Mouse (Mus musculus): ENCODE data around the gene Olfr10. TPM values are rescaled to one million over a fixed set of nuclear protein-coding genes. Genes with fewer than 3 reads are reported as not detected.
"Not testable (repeated sequence)": the region's sequence is repeated elsewhere in the genome, so short reads cannot be mapped to it uniquely, and the experiment has no call there.

Gene Olfr10
- polyA plus RNA-seq, 1 experiment: not detected

- H3K36me3 ChIP-seq (ENCODE audit: control insufficient read depth, insufficient read depth, low read length): no peaks in the 10 kb centered on the region
- no peak for DNase-seq (ENCODE audit: low read depth in 1 of 2, low spot score in 2 of 2)
- 87% methylated on average over 4 of the region's 4 CpGs for WGBS
- H3K4me3 ChIP-seq (ENCODE audit: extremely low read depth, insufficient read depth, insufficient read length): no peak overlapping the region
- no peak overlapping the region for H3K27ac ChIP-seq (ENCODE audit: insufficient read depth, low read length)
- no peaks in the 10 kb centered on the region for H3K27me3 ChIP-seq (ENCODE audit: control insufficient read depth, insufficient read depth, low read length)
- H3K4me1 ChIP-seq (ENCODE audit: control insufficient read depth, insufficient read depth, insufficient read length): no peaks in the 10 kb centered on the region
- TF ChIP-seq CTCF (IDR thresholded peaks at IDR 0.05; ENCODE audit: extremely low read depth, insufficient read depth, insufficient read length, insufficient replicate concordance) (no peak), POLR2A (IDR thresholded peaks at IDR 0.05; ENCODE audit: low read depth, low read length) (no peak)
Measured at GRCm38 (mm10) chr11:49270368-49270767, 34.2 kb upstream of the Olfr10 start.

GRCm38 (mm10) chr11:49271334-49271733, 33.2 kb upstream of the Olfr10 start:
- Histone ChIP-seq H3K36me3 (ENCODE audit: control insufficient read depth, insufficient read depth, low read length) (no peaks in the 10 kb centered on the region), H3K27me3 (ENCODE audit: control insufficient read depth, insufficient read depth, low read length) (no peaks in the 10 kb centered on the region), H3K4me1 (ENCODE audit: control insufficient read depth, insufficient read depth, insufficient read length) (no peaks in the 10 kb centered on the region), H3K27ac (ENCODE audit: insufficient read depth, low read length) (no peak overlapping the region), H3K4me3 (ENCODE audit: extremely low read depth, insufficient read depth, insufficient read length) (no peak overlapping the region)
- TF ChIP-seq CTCF (IDR thresholded peaks at IDR 0.05; ENCODE audit: extremely low read depth, insufficient read depth, insufficient read length, insufficient replicate concordance) (peak; percentile 39; the same call in 1 of the 2 replicates), POLR2A (IDR thresholded peaks at IDR 0.05; ENCODE audit: low read depth, low read length) (no peak)
- 34% methylated on average over 7 of the region's 7 CpGs for WGBS
- peak; percentile 38 to 43 for DNase-seq (ENCODE audit: low read depth in 1 of 2, low spot score in 2 of 2)

- DNase-seq (ENCODE audit: low read depth in 1 of 2, low spot score in 2 of 2): no peak
- Histone ChIP-seq H3K27ac (ENCODE audit: insufficient read depth, low read length) (no peak overlapping the region), H3K4me3 (ENCODE audit: extremely low read depth, insufficient read depth, insufficient read length) (no peak overlapping the region), H3K4me1 (ENCODE audit: control insufficient read depth, insufficient read depth, insufficient read length) (no peaks in the 10 kb centered on the region), H3K36me3 (ENCODE audit: control insufficient read depth, insufficient read depth, low read length) (no peaks in the 10 kb centered on the region), H3K27me3 (ENCODE audit: control insufficient read depth, insufficient read depth, low read length) (no peaks in the 10 kb centered on the region)
- TF ChIP-seq CTCF (IDR thresholded peaks at IDR 0.05; ENCODE audit: extremely low read depth, insufficient read depth, insufficient read length, insufficient replicate concordance) (no peak), POLR2A (IDR thresholded peaks at IDR 0.05; ENCODE audit: low read depth, low read length) (no peak)
- WGBS: 91% methylated on average over 11 of the region's 11 CpGs
Measured at GRCm38 (mm10) chr11:49273834-49274519, 30.6 kb upstream of the Olfr10 start.

GRCm38 (mm10) chr11:49278222-49278621, 26.3 kb upstream of the Olfr10 start, which contains the start of gene Olfr1393:
Olfr1393 (plus strand) TSS chr11:49278304.
- H3K27ac ChIP-seq (ENCODE audit: insufficient read depth, low read length): no peak within 1 kb of the TSS
- DNase-seq (ENCODE audit: low read depth in 1 of 2, low spot score in 2 of 2): no peak
- WGBS: 83% methylated on average over 3 of the region's 3 CpGs
- no peaks in the 10 kb centered on the region for H3K36me3 ChIP-seq (ENCODE audit: control insufficient read depth, insufficient read depth, low read length)
- H3K4me1 ChIP-seq (ENCODE audit: control insufficient read depth, insufficient read depth, insufficient read length): no peaks in the 10 kb centered on the region
- no peaks in the 10 kb centered on the region for H3K27me3 ChIP-seq (ENCODE audit: control insufficient read depth, insufficient read depth, low read length)
- H3K4me3 ChIP-seq (ENCODE audit: extremely low read depth, insufficient read depth, insufficient read length): no peak within 1 kb of the TSS
- no peak for TF ChIP-seq POLR2A (IDR thresholded peaks at IDR 0.05; ENCODE audit: low read depth, low read length)
- no peak for TF ChIP-seq CTCF (IDR thresholded peaks at IDR 0.05; ENCODE audit: extremely low read depth, insufficient read depth, insufficient read length, insufficient replicate concordance)

GRCm38 (mm10) chr11:49284982-49285381, 19.6 kb upstream of the Olfr10 start, which contains the start of gene Olfr1392:
Olfr1392 (plus strand) TSS chr11:49285282.
- not testable (repeated sequence) for DNase-seq (ENCODE audit: low read depth in 1 of 2, low spot score in 2 of 2); H3K4me3 ChIP-seq (ENCODE audit: extremely low read depth, insufficient read depth, insufficient read length); H3K27me3 ChIP-seq (ENCODE audit: control insufficient read depth, insufficient read depth, low read length); H3K27ac ChIP-seq (ENCODE audit: insufficient read depth, low read length); H3K4me1 ChIP-seq (ENCODE audit: control insufficient read depth, insufficient read depth, insufficient read length); H3K36me3 ChIP-seq (ENCODE audit: control insufficient read depth, insufficient read depth, low read length)
- 32% methylated on average over 1 of the region's 1 CpGs for WGBS

- no peak for DNase-seq (ENCODE audit: low read depth in 1 of 2, low spot score in 2 of 2)
- Histone ChIP-seq H3K4me1 (ENCODE audit: control insufficient read depth, insufficient read depth, insufficient read length) (no peaks in the 10 kb centered on the region), H3K27me3 (ENCODE audit: control insufficient read depth, insufficient read depth, low read length) (no peaks in the 10 kb centered on the region), H3K27ac (ENCODE audit: insufficient read depth, low read length) (no peak overlapping the region), H3K4me3 (ENCODE audit: extremely low read depth, insufficient read depth, insufficient read length) (no peak overlapping the region), H3K36me3 (ENCODE audit: control insufficient read depth, insufficient read depth, low read length) (no peaks in the 10 kb centered on the region)
- TF ChIP-seq POLR2A (IDR thresholded peaks at IDR 0.05; ENCODE audit: low read depth, low read length): no peak
- TF ChIP-seq CTCF (IDR thresholded peaks at IDR 0.05; ENCODE audit: extremely low read depth, insufficient read depth, insufficient read length, insufficient replicate concordance): no peak
- 85% methylated on average over 2 of the region's 2 CpGs for WGBS
Measured at GRCm38 (mm10) chr11:49287251-49287650, 17.3 kb upstream of the Olfr10 start.

- 89% methylated on average over 3 of the region's 3 CpGs for WGBS
- Histone ChIP-seq H3K4me1 (ENCODE audit: control insufficient read depth, insufficient read depth, insufficient read length) (no peaks in the 10 kb centered on the region), H3K27ac (ENCODE audit: insufficient read depth, low read length) (no peak overlapping the region), H3K4me3 (ENCODE audit: extremely low read depth, insufficient read depth, insufficient read length) (no peak overlapping the region; the same call in 1 of the 2 replicates), H3K27me3 (ENCODE audit: control insufficient read depth, insufficient read depth, low read length) (no peaks in the 10 kb centered on the region), H3K36me3 (ENCODE audit: control insufficient read depth, insufficient read depth, low read length) (no peaks in the 10 kb centered on the region)
- TF ChIP-seq POLR2A (IDR thresholded peaks at IDR 0.05; ENCODE audit: low read depth, low read length): no peak
- no peak for DNase-seq (ENCODE audit: low read depth in 1 of 2, low spot score in 2 of 2)
Measured at GRCm38 (mm10) chr11:49292777-49293176, 11.8 kb upstream of the Olfr10 start.

- H3K36me3 ChIP-seq (ENCODE audit: control insufficient read depth, insufficient read depth, low read length); H3K4me1 ChIP-seq (ENCODE audit: control insufficient read depth, insufficient read depth, insufficient read length); DNase-seq (ENCODE audit: low read depth in 1 of 2, low spot score in 2 of 2); H3K27ac ChIP-seq (ENCODE audit: insufficient read depth, low read length); H3K4me3 ChIP-seq (ENCODE audit: extremely low read depth, insufficient read depth, insufficient read length); H3K27me3 ChIP-seq (ENCODE audit: control insufficient read depth, insufficient read depth, low read length): not testable (repeated sequence)
- WGBS: 67% methylated on average over 5 of the region's 5 CpGs
Measured at GRCm38 (mm10) chr11:49308547-49308946, 4.0 kb downstream of the Olfr10 start.

All from spleen, adult 2 months (tissue).